Comparison of ENCODE assay signal across 16 mouse cellular contexts in genomic region chr5:124879801-124880200, GRCm38 (mm10). TPM values are rescaled to one million over a fixed set of nuclear protein-coding genes. Genes with fewer than 3 reads are reported as not detected.
DNase-seq lines count a peak whose midpoint lies in the region; ATAC-seq lines count a peak whose summit lies in the region.
"Had no signal": no experiment of that assay in that cellular context is flagged by ENCODE, and none has a peak within 500 bp of the region (broad histone marks: within the 10 kb centered on the region; RNA-seq: fewer than 3 reads in every experiment).

No protein-coding gene starts in this region.

- DNase-seq in cerebellum, adult 11-12 months, result peak; percentile 64
- peak; percentile 58 for DNase-seq in cerebellum, adult 9-11 months
- no peak for DNase-seq in cerebellum, adult 9-10 months
- DNase-seq in cerebellum, postnatal 25 days, result peak; percentile 57 to 68
- no peak for DNase-seq in left cerebral cortex, postnatal 25 days (ENCODE audit: low spot score in 2 of 2)
- DNase-seq in urinary bladder, adult 18-20 months (ENCODE audit: low spot score in 2 of 2), result no peak
- DNase-seq: adrenal gland, postnatal 10 days; forebrain, postnatal 0 days; gastrocnemius, adult 2 months; gastrocnemius, postnatal 14 days; heart, adult 11 months had no signal

- no peak for ATAC-seq in cerebellum, adult (ENCODE audit: insufficient number of reproducible peaks, low FRiP score, low TSS enrichment)
- ATAC-seq: forebrain, embryonic 14.5 days; forebrain, postnatal 0 days; intestine, postnatal 0 days had no signal

- intact Hi-C loops in left cerebral cortex, postnatal 25 days (cut with DNase I), result no loop called here

RNA-seq across cellular contexts. Expression of gene Zfp664, which starts 17.3 kb away (rescaled TPM):
- 10 to 100 TPM; 65.8 to 70.9 TPM for total RNA-seq in left cerebral cortex, postnatal 25 days (2021)

RNA-seq across cellular contexts. Expression of gene Ccdc92, which starts 17.6 kb away (rescaled TPM):
- 10 to 100 TPM; 72.2 to 73.5 TPM for total RNA-seq in left cerebral cortex, postnatal 25 days (2021)
- total RNA-seq: common myeloid progenitor, adult 5-6 weeks; hematopoietic stem cell, adult 5-6 weeks had no signal

Comparison
In these comparisons a context has a peak if more than half of its experiments do, and no peak if none do; other contexts are left out.
1. DNase-seq: peak in cerebellum, adult 11-12 months (single experiment), cerebellum, adult 9-11 months (single experiment) and cerebellum, postnatal 25 days (2 of 2); none in cerebellum, adult 9-10 months (single experiment), left cerebral cortex, postnatal 25 days (0 of 2) and urinary bladder, adult 18-20 months (0 of 2).